Mouse (Mus musculus) c-Kit-positive CD71-positive TER-119-positive erythroid progenitor cells, embryonic 14.5 days (primary cell): Measurements from ENCODE around the gene Cdk14.

Experiments used
- DNase-seq: peaks from one replicate; pipeline ENCODE4 v3.0.0-alpha.2; 2013; ENCODE audit warnings: low spot score

The Cdk14 gene

GRCm38 (mm10) chr5:4851934-4852710, 568.0 kb downstream of the Cdk14 start:
- no peak for DNase-seq

DNA sequence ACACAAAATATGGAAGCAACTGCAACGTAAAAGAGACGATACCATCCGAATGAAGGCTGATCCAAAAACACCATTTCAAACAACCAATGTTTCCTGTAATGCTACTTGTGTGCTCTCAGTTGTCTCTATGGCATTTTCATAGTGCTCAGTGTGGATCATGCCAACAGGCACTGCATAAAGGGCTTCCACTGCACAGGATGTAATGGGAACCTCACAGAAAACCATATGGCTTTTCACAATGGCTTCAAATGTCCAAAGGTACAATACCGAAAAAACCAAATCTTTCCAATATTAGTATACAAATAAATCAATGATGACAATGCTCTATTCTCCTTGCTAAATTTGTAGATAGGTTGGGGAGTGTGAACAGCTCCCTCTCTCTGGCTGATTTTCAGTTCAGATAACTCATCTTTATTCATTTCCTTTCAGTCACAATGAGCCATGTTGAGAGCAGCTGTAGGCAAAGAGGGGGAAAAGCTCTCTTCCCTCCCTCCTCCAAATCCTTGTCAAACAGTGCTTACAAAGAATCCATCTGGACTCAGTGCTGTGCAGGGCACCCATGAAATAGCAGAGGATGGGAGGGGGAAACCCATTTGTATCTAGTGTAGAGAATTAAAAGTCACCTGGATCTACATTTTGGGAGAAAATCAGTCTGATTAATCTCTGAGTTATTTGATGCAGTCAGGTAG, 568.7 kb downstream of the Cdk14 start:
- no peak for DNase-seq

DNA sequence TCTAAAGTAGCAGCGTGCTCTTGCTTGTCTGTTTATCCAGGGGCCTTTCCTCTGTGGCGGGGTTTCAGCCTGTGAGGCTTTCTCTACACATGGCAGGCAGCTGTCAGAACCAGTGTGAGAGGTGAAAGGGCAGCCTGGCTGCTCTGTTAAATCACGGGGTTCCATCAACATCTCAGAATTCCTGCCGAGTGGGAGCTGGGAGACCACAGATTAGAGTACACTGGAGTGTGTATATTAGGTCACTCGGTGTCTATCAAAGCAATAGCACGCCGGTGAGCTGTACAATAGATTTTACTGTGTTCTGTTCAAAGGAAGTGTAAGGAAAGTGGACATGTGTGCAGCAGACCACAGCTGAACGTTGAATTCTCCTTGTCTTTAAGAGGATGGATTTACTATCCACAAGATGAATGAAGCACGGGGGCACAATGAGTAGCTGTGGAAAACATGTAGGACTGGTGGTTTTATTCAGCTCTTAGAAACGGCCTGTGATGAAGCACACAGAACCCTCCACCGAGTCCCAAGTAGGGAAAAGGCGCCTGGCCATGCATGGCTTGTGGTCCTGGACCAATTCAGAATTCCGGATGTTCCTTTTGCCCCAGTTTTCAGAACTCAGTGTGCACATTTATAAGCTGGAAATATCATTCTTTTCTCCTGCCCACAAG, 585.2 kb downstream of the Cdk14 start:
- DNase-seq: no peak

DNA sequence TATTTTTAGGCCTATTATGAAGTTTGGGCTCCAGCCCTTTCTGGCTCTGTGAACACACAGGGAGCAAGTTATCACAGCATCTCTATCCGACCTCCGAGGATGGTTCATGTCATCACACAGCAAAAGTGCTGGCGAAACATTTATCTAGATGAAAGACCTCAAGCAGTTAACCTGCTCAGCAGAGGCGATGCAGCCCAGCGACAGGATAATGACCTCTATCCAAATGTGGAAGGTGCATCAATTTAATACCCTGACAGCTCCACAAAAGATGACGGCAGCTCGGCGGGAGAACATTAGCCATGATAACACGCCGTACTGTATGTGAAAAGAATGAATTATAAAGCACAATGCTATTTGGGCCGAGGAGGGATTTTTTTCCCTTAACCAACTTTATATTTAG, 586.2 kb downstream of the Cdk14 start:
- DNase-seq: no peak

DNA sequence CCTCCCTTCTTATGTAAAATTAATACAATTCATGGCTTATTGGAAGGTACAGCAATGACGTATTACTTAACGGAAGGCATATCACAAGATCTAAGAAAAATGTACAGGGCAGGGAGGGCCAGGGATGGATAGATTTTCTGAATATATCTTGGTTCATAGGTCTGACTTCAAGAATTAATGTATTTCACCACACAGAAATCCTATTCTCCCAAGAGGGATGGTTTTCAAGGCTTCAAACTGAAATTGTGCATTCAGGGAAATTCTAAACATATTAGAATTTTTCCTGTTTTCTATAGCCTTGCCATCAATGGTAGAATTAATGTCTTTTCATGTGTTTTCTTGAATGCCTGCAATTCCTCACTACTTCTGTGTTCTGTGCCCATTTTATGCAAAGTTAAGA, 593.2 kb downstream of the Cdk14 start:
- DNase-seq: no peak

GRCm38 (mm10) chr5:4825951-4826350, 594.2 kb downstream of the Cdk14 start:
- DNase-seq: no peak

DNA sequence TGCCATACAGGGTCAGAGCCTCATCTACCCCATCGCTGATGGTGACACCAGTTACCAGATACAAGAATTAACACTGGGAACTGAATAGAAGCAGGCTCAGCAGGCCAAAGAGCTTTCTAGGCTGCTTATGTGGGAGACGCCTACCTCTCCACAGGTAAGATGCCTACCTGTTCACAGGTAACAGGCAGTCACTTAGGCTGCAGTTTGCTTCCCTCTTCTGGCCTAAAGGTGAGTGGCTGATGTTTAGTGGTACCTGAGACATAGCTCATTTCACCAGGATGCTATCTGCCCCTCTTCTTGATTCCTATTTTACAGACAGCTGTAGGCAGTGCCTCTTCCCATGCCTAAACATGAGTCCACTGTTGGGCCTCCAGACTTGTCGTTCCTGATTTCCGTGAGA, 595.0 kb downstream of the Cdk14 start:
- DNase-seq: no peak

GRCm38 (mm10) chr5:4824171-4824570, 595.9 kb downstream of the Cdk14 start:
- DNase-seq: no peak

DNA sequence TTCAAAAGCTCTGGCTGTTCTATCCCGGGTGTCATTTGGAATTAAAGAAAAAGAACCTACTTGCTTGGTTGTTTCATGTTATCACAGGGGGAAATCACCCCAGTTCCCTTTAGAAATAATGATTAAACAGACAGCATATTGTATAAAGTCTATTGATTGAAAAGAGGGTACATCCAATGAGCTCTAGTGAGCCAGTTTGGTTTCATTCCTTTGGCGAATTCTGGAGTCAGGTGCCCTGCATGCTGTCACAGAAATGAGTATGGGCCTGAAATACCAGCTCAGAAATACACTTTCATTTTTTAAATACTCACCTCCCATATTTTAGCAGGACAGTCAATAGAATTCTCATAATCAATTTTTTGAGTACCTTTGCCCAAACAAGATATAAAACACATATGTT, 598.1 kb downstream of the Cdk14 start:
- no peak for DNase-seq

- no peak for DNase-seq
Measured at GRCm38 (mm10) chr5:4821368-4821771, 598.7 kb downstream of the Cdk14 start.

GRCm38 (mm10) chr5:4816981-4817380, 603.1 kb downstream of the Cdk14 start:
- no peak for DNase-seq

DNA sequence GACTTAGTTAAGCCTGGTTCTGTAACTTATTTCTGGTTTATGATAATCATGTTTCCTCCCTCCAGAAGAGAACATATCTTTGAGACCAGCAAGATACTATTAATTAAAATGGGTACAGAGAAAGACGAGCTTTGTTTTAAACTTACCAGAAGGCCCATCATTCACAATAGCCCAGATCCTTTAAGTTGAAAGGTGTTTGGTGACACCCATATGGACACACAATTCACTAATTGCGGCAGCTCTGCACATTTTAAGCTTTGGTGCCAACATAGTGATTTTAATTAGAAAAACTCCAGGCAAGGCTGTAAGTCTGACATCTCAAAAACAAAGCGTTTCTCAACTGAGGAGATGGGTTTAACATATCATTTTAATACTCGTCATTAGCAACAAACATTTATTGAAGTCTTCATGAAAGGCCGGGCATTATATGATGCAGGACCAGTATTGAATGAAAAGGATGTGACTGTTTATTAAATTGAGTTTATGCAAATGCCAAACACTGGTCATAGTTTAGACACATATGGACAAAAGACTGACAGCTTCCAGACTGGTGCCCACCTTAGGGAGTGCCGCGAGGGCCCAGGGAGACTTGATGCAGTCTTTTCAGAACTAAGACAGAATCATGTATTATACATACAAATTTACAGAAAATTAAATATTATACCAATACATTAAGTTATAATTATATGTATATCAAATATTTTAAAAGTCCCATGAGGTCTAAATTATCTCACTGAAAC, 605.5 kb downstream of the Cdk14 start:
- DNase-seq: no peak

DNA sequence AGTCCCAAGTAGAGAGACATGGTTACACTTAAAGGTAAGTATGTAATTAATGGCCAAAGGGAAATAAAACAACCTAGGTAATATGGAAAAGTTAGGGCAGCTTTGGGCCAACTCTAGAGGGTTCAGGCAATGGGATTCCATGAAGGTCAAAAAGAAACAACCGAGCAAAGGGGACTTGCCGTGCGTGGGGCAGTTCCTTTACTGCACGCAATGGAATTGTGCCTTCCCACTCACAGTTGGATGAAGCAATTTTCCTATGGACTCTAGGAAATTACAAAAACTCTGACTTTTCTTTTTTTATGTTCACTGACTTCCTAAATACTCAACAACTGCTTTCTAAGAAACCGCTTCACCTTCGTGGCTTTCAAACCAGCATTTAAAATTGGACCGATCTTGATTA, 606.8 kb downstream of the Cdk14 start:
- DNase-seq: no peak

- no peak for DNase-seq
Measured at GRCm38 (mm10) chr5:4812036-4812729, 607.9 kb downstream of the Cdk14 start.

DNA sequence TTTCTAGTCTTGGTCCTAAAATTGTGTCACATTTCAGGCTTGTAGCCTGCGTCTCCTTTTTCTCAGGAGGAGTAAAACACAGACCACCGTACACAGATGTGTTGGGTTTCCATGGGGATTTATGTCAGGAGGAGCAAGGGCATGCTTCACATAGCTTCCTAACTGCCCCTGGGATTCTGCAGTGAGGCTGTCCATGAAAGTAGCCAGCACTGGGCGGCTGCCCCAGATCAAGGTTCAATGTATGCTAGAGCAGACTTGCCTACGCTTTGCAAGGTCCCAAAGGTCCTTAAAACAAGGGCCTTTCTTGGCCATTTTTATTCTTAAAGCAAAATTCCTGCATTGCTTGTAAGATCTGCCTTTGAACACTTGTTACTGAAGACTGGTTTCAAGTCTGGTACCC, 614.9 kb downstream of the Cdk14 start:
- no peak for DNase-seq

DNA sequence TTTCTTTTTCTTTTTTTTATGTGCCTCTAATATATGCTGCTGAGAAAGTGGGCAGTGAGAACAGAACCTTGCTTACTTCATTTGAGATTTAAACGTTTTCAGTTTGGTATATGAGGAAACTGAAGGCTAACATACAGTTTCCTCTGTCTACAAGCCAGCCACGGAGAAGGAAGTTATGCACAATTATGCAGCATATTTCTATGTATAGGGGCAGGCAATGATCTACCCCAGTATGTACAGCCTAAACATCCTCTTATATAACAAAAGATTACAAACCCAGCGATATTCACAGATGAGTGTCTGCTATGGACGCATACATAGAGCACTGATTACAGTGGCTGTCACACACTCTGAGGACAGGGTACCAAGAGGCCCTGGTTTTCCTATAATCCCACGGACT, 616.4 kb downstream of the Cdk14 start:
- DNase-seq: no peak

DNA sequence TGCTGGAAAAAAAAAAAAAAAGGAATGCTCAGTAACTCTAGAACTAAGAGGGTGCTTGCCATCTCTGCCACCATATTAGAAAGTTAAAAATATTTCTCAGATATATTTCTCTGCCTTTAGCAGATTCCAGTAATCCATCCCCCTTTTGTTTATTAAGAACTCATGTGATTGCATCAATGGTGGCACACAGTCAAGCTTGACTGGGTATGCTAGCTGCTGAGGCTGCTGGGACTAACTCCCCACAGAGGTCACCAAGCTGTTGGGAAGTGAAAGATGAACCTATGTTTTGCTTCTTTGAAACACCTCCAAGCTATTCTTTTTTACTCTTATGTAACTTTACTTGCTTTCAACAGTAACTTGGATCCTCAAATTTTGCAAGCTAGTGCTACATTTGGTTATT, 618.1 kb downstream of the Cdk14 start:
- no peak for DNase-seq

DNA sequence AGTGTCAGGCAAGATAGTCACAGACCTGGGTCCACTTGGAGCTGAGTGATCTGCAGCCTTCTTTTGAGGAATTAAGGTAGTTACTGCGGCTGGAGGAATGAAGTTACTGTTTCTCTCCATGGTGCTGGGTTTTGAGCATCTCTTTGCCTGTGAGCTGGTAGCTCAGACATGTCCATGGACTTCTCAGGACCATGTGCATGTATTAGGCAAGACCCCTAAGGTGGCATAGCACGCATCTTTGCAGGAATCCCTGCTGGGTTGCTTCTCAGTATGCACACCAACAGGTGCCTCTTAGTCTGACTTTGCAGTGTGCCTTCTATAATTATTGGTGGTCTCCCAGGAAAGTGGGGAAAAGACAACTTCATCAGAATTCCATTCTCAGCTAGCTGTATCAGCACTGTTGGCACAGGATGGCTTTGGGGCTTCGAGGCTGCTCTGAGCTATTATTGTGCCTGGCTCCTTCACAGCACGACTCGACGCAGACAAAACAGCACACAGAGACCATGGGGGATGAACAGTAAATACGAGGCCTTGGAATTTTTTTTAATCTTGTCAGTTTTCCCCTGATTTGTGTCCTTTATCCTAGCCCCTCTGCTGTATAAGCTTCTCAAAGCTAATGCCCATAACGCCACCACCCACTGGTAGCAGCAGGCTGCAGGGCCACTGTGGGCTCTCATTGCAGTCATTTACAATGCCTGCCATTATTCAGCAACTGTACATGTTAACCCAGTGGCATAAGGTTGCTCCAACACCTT, 618.8 kb downstream of the Cdk14 start:
- DNase-seq: no peak

DNA sequence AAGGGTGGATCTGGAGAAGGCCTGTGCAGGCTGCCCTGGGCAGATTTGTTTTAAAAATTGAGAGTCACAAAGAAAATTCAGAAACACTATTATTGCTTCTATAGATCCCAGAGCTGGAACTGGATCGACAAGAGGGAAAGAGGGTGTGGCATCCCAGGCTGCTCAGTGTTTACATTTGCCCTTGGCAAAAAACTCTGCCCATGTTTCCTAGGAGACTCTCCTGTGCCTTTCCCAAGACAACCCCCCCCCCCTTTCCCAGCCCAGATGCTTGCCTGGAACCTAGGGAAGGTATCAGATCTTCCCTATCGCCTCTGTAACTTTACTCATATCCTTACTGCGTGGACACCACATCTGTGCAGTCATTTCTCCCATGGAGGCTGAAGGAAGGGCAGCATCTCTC, 628.9 kb downstream of the Cdk14 start:
- no peak for DNase-seq

DNA sequence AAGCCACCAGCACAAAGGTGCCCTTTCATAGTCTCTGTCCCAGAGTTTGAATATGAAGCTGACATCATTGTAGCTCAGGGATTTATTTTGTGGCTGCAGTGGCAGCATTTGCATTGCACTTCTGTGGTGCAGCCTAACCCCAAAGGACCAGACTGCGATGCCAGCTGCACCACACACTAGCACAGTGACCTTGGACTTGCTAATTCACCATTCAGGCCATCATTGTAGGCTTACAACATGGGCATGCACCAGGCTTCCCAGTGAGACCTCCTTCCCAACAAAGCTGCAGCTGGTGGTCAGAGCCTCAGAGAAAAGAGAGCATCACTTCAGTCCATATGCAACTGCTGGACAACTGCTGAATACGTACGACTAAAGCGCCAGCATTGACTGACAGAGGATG, 629.8 kb downstream of the Cdk14 start:
- DNase-seq: no peak

GRCm38 (mm10) chr5:4788484-4788883, 631.6 kb downstream of the Cdk14 start:
- DNase-seq: no peak
